8 mouse cellular contexts compared by ENCODE assay signal in the genomic region with DNA sequence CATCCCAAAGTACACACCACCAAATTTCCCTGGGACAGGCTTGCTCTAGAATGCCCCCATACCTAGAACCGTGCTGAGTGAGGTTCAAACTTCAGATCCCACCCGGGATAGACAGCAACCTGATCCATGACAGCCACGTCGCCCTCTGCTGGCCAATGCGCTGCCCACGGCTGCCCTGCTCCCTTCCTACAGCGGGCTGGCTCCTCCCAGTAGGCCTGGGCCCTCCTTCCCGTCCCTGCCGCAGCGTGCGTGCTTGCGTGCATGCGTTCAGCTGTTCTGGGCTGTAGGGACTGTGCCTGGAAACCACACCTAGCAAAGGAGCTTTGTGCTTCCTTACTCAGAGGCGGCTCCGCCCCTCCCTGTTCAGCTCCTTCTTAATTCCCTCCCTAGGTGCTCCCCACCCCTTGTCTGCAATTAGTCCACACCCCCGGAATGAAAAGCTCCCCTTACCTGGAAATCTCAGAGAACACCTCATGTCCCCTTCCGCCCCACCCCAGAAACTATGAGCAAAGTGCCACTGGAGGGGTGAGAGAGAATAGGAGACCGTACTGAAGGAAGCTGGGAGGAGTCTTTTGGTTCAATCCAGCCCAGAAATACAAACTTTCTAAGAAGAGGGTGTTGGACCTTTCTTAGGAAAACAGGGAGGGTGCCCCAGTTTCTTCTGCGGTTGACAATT. TPM values are rescaled to one million over a fixed set of nuclear protein-coding genes. Genes with fewer than 3 reads are reported as not detected.
DNase-seq lines count a peak whose midpoint lies in the region; ATAC-seq and TF ChIP-seq lines count a peak whose summit lies in the region.

No protein-coding gene starts in this region.

- peak; percentile 86 for ATAC-seq in hindbrain, embryonic 11.5 days (ENCODE audit: low FRiP score)
- ATAC-seq in lung, postnatal 0 days: peak; percentile 95

- H3K27ac ChIP-seq in hindbrain, embryonic 11.5 days (ENCODE audit: low read depth, low read length): no peak overlapping the region
- H3K27ac ChIP-seq in lung, postnatal 0 days (ENCODE audit: low read length): peak overlapping the region; percentile 70

- TF ChIP-seq EP300 in lung, postnatal 0 days (IDR thresholded peaks at IDR 0.05): peak; percentile 77

- DNase-seq in Muller cell, postnatal 12 days (ENCODE audit: inconsistent ontology term): peak; percentile 81
- peak; percentile 92 for DNase-seq in cerebellum, adult 9-11 months
- peak; percentile 91 to 95 for DNase-seq in frontal cortex, adult 2 months (ENCODE audit: extremely low spot score in 1 of 2, low spot score in 1 of 2)
- peak; percentile 96 for DNase-seq in hindbrain, embryonic 11.5 days (ENCODE audit: low spot score)
- DNase-seq in layer of hippocampus, postnatal 10 days (ENCODE audit: low spot score in 2 of 2): peak; percentile 95
- DNase-seq in lung, postnatal 0 days (ENCODE audit: low spot score): peak; percentile 99
- DNase-seq in ovary, postnatal 10 days (ENCODE audit: low spot score): peak; percentile 91
- DNase-seq in thymus, postnatal 0 days (ENCODE audit: low spot score): peak; percentile 93

- H3K4me2 ChIP-seq in hindbrain, embryonic 11.5 days (replicated peaks; ENCODE audit: low read depth, low read length): peak overlapping the region; percentile 37
- H3K4me2 ChIP-seq in lung, postnatal 0 days (replicated peaks; ENCODE audit: low read depth, low read length): peak overlapping the region; percentile 39

- peak; percentile 99 for TF ChIP-seq CTCF in lung, postnatal 0 days (IDR thresholded peaks at IDR 0.05)

- 0 out of 2 replicates have a peak overlapping the region, but pooled peaks have one; percentile 0 for H3K4me3 ChIP-seq in hindbrain, embryonic 11.5 days (ENCODE audit: low read depth, low read length)
- H3K4me3 ChIP-seq in lung, postnatal 0 days (ENCODE audit: low read depth, low read length): 0 out of 2 replicates have a peak overlapping the region, but pooled peaks have one; percentile 2

- H3K9ac ChIP-seq in hindbrain, embryonic 11.5 days (ENCODE audit: low read depth, low read length): peak overlapping the region; percentile 25; the same call in 1 of the 2 replicates
- no peak overlapping the region for H3K9ac ChIP-seq in lung, postnatal 0 days (replicated peaks; ENCODE audit: low read depth)

- H3K9me3 ChIP-seq in hindbrain, embryonic 11.5 days (ENCODE audit: control insufficient read depth, low read length): no peaks in the 10 kb centered on the region
- no peaks in the 10 kb centered on the region for H3K9me3 ChIP-seq in lung, postnatal 0 days (ENCODE audit: low read length)

- H3K36me3 ChIP-seq in hindbrain, embryonic 11.5 days (ENCODE audit: control insufficient read depth, insufficient read depth, low read length): no peaks in the 10 kb centered on the region
- H3K36me3 ChIP-seq in lung, postnatal 0 days (ENCODE audit: insufficient read depth, low read length): peaks cover 4% of the 10 kb centered on the region; the same call in 1 of the 2 replicates

- no peaks in the 10 kb centered on the region for H3K27me3 ChIP-seq in hindbrain, embryonic 11.5 days (ENCODE audit: control insufficient read depth, insufficient read depth, low read length)
- no peaks in the 10 kb centered on the region for H3K27me3 ChIP-seq in lung, postnatal 0 days (replicated peaks; ENCODE audit: insufficient read depth, low read length)

- peaks cover 7% of the 10 kb centered on the region; the same call in 1 of the 2 replicates for H3K4me1 ChIP-seq in hindbrain, embryonic 11.5 days (replicated peaks; ENCODE audit: control insufficient read depth, insufficient read depth, low read length)
- H3K4me1 ChIP-seq in lung, postnatal 0 days (ENCODE audit: insufficient read depth, low read depth, low read length): peaks cover 19% of the 10 kb centered on the region

- WGBS in hindbrain, embryonic 11.5 days: 12% methylated on average over 19 of the region's 19 CpGs
- WGBS in lung, postnatal 0 days: 4% methylated on average over 19 of the region's 19 CpGs

RNA-seq across cellular contexts. Expression of gene Acvrl1, which starts 17.2 kb away (rescaled TPM):
- 20.7 and 22.4 TPM in 2 replicates for polyA plus RNA-seq in frontal cortex, adult 2 months (2012; rRNA removed)
- polyA plus RNA-seq in hindbrain, embryonic 11.5 days (2014; fragmentation: Nextera tagmentation; extraction: Ambion mirVana): 4.8 and 5.5 TPM in 2 replicates
- 1 to 10 TPM; 9.0 to 9.8 TPM for total RNA-seq in layer of hippocampus, postnatal 10 days (2021)
- polyA plus RNA-seq in lung, postnatal 0 days (2015; fragmentation: Nextera tagmentation; extraction: Ambion mirVana): 159 and 168 TPM in 2 replicates
- polyA plus RNA-seq in thymus, postnatal 0 days (2015; fragmentation: Nextera tagmentation; extraction: Ambion mirVana): 5.8 and 6.5 TPM in 2 replicates

RNA-seq across cellular contexts. Expression of gene Acvr1b, which starts 28.3 kb away (rescaled TPM):
- 68.4 and 68.6 TPM in 2 replicates for polyA plus RNA-seq in frontal cortex, adult 2 months (2012; rRNA removed)
- polyA plus RNA-seq in hindbrain, embryonic 11.5 days (2014; fragmentation: Nextera tagmentation; extraction: Ambion mirVana): 16.2 and 17.1 TPM in 2 replicates
- total RNA-seq in layer of hippocampus, postnatal 10 days (2021): 10 to 100 TPM; 78.9 to 79.2 TPM
- 6.6 and 7.4 TPM in 2 replicates for polyA plus RNA-seq in lung, postnatal 0 days (2015; fragmentation: Nextera tagmentation; extraction: Ambion mirVana)
- polyA plus RNA-seq in thymus, postnatal 0 days (2015; fragmentation: Nextera tagmentation; extraction: Ambion mirVana): 3.9 and 4.6 TPM in 2 replicates

RNA-seq across cellular contexts. Expression of gene Ankrd33, which starts 30.0 kb away (rescaled TPM):
- not detected in 2 replicates for polyA plus RNA-seq in frontal cortex, adult 2 months (2012; rRNA removed)
- polyA plus RNA-seq in hindbrain, embryonic 11.5 days (2014; fragmentation: Nextera tagmentation; extraction: Ambion mirVana): not detected in 2 replicates
- not detected for total RNA-seq in layer of hippocampus, postnatal 10 days (2021)
- 0.13 TPM in 1 of 2 replicates, not detected in the other for polyA plus RNA-seq in lung, postnatal 0 days (2015; fragmentation: Nextera tagmentation; extraction: Ambion mirVana)
- not detected in 2 replicates for polyA plus RNA-seq in thymus, postnatal 0 days (2015; fragmentation: Nextera tagmentation; extraction: Ambion mirVana)
